Mouse (Mus musculus): Measurements from ENCODE around the gene Olfr1328.
"Not testable (repeated sequence)": the region's sequence is repeated elsewhere in the genome, so short reads cannot be mapped to it uniquely, and the experiment has no call there.

DNA sequence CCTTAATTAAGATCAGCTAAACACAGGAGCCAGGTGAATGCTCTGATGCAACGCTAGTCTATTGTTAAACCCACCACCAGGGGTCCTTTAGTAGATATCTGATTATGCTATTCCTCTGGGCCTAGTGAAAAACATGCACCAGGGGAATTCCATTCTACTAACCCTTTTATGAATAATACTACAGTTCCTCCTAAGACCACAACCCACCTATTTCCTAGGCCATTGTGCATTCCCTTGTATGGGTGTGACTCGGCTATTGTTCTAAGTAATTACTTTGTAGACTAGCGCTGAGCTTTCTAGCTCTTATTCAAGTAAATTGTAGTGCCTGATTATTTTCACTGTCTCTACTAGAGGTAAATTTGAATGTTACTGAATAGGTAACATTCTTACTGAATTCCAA, 7.1 kb downstream of the Olfr1328 start:
- not testable (repeated sequence) for TF ChIP-seq ZNF384 (IDR thresholded peaks at IDR 0.05; ENCODE audit: low read depth, low read length); HCFC1 (IDR thresholded peaks at IDR 0.05; ENCODE audit: borderline replicate concordance, insufficient read depth, low read length)

Data from ES-E14 (cell line).